Mouse (Mus musculus): Measurements from ENCODE around the gene Gm3476. TPM values are rescaled to one million over a fixed set of nuclear protein-coding genes. Genes with fewer than 3 reads are reported as not detected.

Gene Gm3476
- polyA plus RNA-seq (2017; shearing (Covaris generic)): not detected

GRCm38 (mm10) chr14:6125707-6126106, at the start of gene Gm3476:
Gm3476 (minus strand) TSS chr14:6125807.

GRCm38 (mm10) chr14:6108272-6108925, 17.2 kb downstream of the Gm3476 start, which contains the start of gene Gm3468:
Gm3468 (minus strand) TSS chr14:6108665.

GRCm38 (mm10) chr14:6093842-6094241, 31.8 kb downstream of the Gm3476 start, which contains the start of gene Gm8206:
Gm8206 (minus strand) TSS chr14:6093942.

GRCm38 (mm10) chr14:6058167-6058566, 67.4 kb downstream of the Gm3476 start, which contains the start of gene Gm6337:
Gm6337 (minus strand) TSS chr14:6058267.

Other genes with a start within 250 kb of the Gm3476 start
- not detected for gene Gm8237, start 245.4 kb downstream of the Gm3476 start, polyA plus RNA-seq (2017; shearing (Covaris generic))
- not detected for gene Gm3248, start 164.1 kb downstream of the Gm3476 start, polyA plus RNA-seq (2017; shearing (Covaris generic))
- gene Gm3453, start 146.7 kb downstream of the Gm3476 start, polyA plus RNA-seq (2017; shearing (Covaris generic)): not detected
- gene Gm6337, start 67.5 kb downstream of the Gm3476 start, polyA plus RNA-seq (2017; shearing (Covaris generic)): not detected
- gene Gm8206, start 31.9 kb downstream of the Gm3476 start, polyA plus RNA-seq (2017; shearing (Covaris generic)): not detected
- 0.56 TPM for gene Gm3468, start 17.1 kb downstream of the Gm3476 start, polyA plus RNA-seq (2017; shearing (Covaris generic))
- not detected for gene Gm21560, start 93.5 kb upstream of the Gm3476 start, polyA plus RNA-seq (2017; shearing (Covaris generic))
- gene Gm3411, start 161.4 kb upstream of the Gm3476 start, polyA plus RNA-seq (2017; shearing (Covaris generic)): 0.51 TPM
- not detected for gene Gm21103, start 179.0 kb upstream of the Gm3476 start, polyA plus RNA-seq (2017; shearing (Covaris generic))
- gene Gm3618, start 217.9 kb upstream of the Gm3476 start, polyA plus RNA-seq (2017; shearing (Covaris generic)): not detected